Mouse (Mus musculus) intestine, embryonic 14.5 days (tissue): ENCODE measurements around the gene Naa25. TPM values are rescaled to one million over a fixed set of nuclear protein-coding genes. Genes with fewer than 3 reads are reported as not detected.

Experiments used
- ATAC-seq: fragments of 200-750 bp; cut with Nextera tagmentation; replicated peaks from 2 replicates; pipeline ENCODE4 v1.8.0; 2017; ENCODE audit warnings: low read depth, moderate number of reproducible peaks, moderate TSS enrichment, moderate library complexity; ENCODE audit not compliant: low FRiP score, low TSS enrichment
- DNase-seq: peaks from one replicate; pipeline ENCODE4 v3.0.0-alpha.2; 2018; ENCODE audit warnings: low spot score
- H3K27ac ChIP-seq: fragments of 300-500 bp; sonication (generic); 2 replicates; pipeline ENCODE4 v1.5.1; 2014; ENCODE audit warnings: low read depth, mild to moderate bottlenecking, control low read depth
- H3K27me3 ChIP-seq: fragments of 300-500 bp; sonication (generic); replicated peaks from 2 replicates; pipeline ENCODE4 v1.6.1; 2014; ENCODE audit warnings: low read length, control low read depth; ENCODE audit not compliant: control insufficient read depth, insufficient read depth
- H3K36me3 ChIP-seq: fragments of 300-500 bp; sonication (generic); 2 replicates; pipeline ENCODE4 v1.6.1; 2014; ENCODE audit warnings: low read length, control low read depth; ENCODE audit not compliant: control insufficient read depth, insufficient read depth
- H3K4me1 ChIP-seq: fragments of 300-500 bp; sonication (generic); replicated peaks from 2 replicates; pipeline ENCODE4 v1.6.1; 2014; ENCODE audit warnings: low read length, control low read depth, mixed read lengths; ENCODE audit not compliant: control insufficient read depth, insufficient read depth
- H3K4me2 ChIP-seq: fragments of 300-500 bp; sonication (generic); 2 replicates; pipeline ENCODE4 v1.6.1; 2014; ENCODE audit warnings: low read length
- H3K4me3 ChIP-seq: fragments of 300-500 bp; sonication (generic); 2 replicates; pipeline ENCODE4 v1.5.1; 2014; ENCODE audit warnings: low read depth, low read length, control low read depth, mixed read lengths
- H3K9ac ChIP-seq: fragments of 300-500 bp; sonication (generic); 2 replicates; pipeline ENCODE4 v1.6.1; 2014; ENCODE audit warnings: mild to moderate bottlenecking, low read length
- H3K9me3 ChIP-seq: fragments of 300-500 bp; sonication (generic); 2 replicates; pipeline ENCODE4 v1.6.1; 2016; ENCODE audit warnings: low read length, control low read depth; ENCODE audit not compliant: control insufficient read depth
- WGBS: fragments of 180-500 bp; shearing (Covaris S2); extraction: QIAGEN DNeasy Blood & Tissue Kit; methylation state at CpG from one replicate; pipeline ENCODE4 v1.1.7; 2014; 5-methylcytosine and 5-hydroxymethylcytosine counted together
- polyA plus RNA-seq: library from polyadenylated mRNA; unstranded; fragments of >200 nt; fragmentation: Nextera tagmentation; extraction: Ambion mirVana; gene quantifications from 2 replicates; pipeline ENCODE4 v1.2.1, GENCODE M21; 2014

Naa25 gene
- polyA plus RNA-seq, 1 experiment from 2014 or later = 47.4 TPM

GRCm38 (mm10) chr5:121463601-121464250, 66.0 kb downstream of the Naa25 start:
- no peaks in the 10 kb centered on the region for H3K27me3 ChIP-seq
- H3K4me3 ChIP-seq = no peak overlapping the region
- H3K4me1 ChIP-seq = no peaks in the 10 kb centered on the region; the same call in 1 of the 2 replicates
- H3K36me3 ChIP-seq = no peaks in the 10 kb centered on the region
- 66% methylated on average over 5 of the region's 5 CpGs for WGBS
- no peak overlapping the region for H3K9ac ChIP-seq
- H3K27ac ChIP-seq = no peak overlapping the region
- no peak for DNase-seq
- H3K9me3 ChIP-seq = no peaks in the 10 kb centered on the region
- no peak for ATAC-seq
- H3K4me2 ChIP-seq = no peak overlapping the region

- 8% methylated on average over 3 of the region's 3 CpGs for WGBS
- no peak for ATAC-seq
- H3K36me3 ChIP-seq = no peaks in the 10 kb centered on the region
- no peak for DNase-seq
- no peak overlapping the region for H3K4me3 ChIP-seq
- no peak overlapping the region for H3K9ac ChIP-seq
- H3K27me3 ChIP-seq = no peaks in the 10 kb centered on the region
- peaks cover 6% of the 10 kb centered on the region for H3K4me1 ChIP-seq
- H3K4me2 ChIP-seq = no peak overlapping the region
- H3K9me3 ChIP-seq = no peaks in the 10 kb centered on the region
- H3K27ac ChIP-seq = peak overlapping the region; percentile 39; the same call in 1 of the 2 replicates
Measured at GRCm38 (mm10) chr5:121469566-121469965, 71.8 kb downstream of the Naa25 start.

- Histone ChIP-seq H3K27ac (no peak overlapping the region), H3K36me3 (no peaks in the 10 kb centered on the region), H3K9ac (no peak overlapping the region), H3K4me1 (peaks cover 6% of the 10 kb centered on the region), H3K4me2 (no peak overlapping the region), H3K27me3 (no peaks in the 10 kb centered on the region), H3K9me3 (no peaks in the 10 kb centered on the region), H3K4me3 (no peak overlapping the region)
- WGBS = 88% methylated on average over 2 of the region's 2 CpGs
- ATAC-seq (no peak), DNase-seq (no peak)
Measured at GRCm38 (mm10) chr5:121472411-121472810, 74.7 kb downstream of the Naa25 start.

DNA sequence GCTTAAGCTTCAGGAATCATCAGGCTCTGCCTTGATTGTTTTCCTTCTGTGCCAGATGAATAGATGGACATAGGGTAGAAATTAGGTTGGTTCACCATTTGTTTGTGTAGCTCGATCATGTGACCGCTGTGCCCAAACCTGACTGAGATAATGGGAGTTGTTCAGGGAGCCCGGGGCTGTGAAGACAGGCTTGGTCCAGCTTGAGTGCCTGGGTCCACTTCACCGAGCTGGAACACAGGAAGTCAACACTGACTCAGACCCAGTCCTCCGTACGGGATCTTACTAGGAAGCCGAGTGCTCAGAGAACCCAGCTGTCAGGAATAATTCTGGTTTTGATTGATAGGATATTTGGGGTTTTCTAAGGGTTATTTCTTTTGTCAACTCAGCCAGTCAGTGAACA, 76.9 kb downstream of the Naa25 start:
- H3K9me3 ChIP-seq = no peaks in the 10 kb centered on the region
- 75% methylated on average over 7 of the region's 7 CpGs for WGBS
- no peak overlapping the region for H3K4me3 ChIP-seq
- ATAC-seq (no peak), DNase-seq (no peak)
- no peaks in the 10 kb centered on the region for H3K27me3 ChIP-seq
- no peak overlapping the region for H3K4me2 ChIP-seq
- no peak overlapping the region for H3K27ac ChIP-seq
- H3K4me1 ChIP-seq = peaks cover 3% of the 10 kb centered on the region
- H3K36me3 ChIP-seq = no peaks in the 10 kb centered on the region
- H3K9ac ChIP-seq = no peak overlapping the region

GRCm38 (mm10) chr5:121476040-121476439, 78.3 kb downstream of the Naa25 start:
- no peak overlapping the region for H3K9ac ChIP-seq
- H3K4me1 ChIP-seq = no peaks in the 10 kb centered on the region
- ATAC-seq (no peak), DNase-seq (no peak)
- WGBS = 74% methylated on average over 1 of the region's 1 CpGs
- H3K9me3 ChIP-seq = no peaks in the 10 kb centered on the region
- no peak overlapping the region for H3K27ac ChIP-seq
- H3K27me3 ChIP-seq = no peaks in the 10 kb centered on the region
- H3K4me3 ChIP-seq = no peak overlapping the region
- H3K36me3 ChIP-seq = no peaks in the 10 kb centered on the region
- no peak overlapping the region for H3K4me2 ChIP-seq

- H3K27ac ChIP-seq = no peak overlapping the region
- no peak overlapping the region for H3K4me2 ChIP-seq
- H3K9ac ChIP-seq = no peak overlapping the region
- no peaks in the 10 kb centered on the region for H3K27me3 ChIP-seq
- ATAC-seq (no peak), DNase-seq (no peak)
- H3K4me1 ChIP-seq = no peaks in the 10 kb centered on the region
- WGBS = 29% methylated on average over 3 of the region's 3 CpGs
- H3K9me3 ChIP-seq = no peaks in the 10 kb centered on the region
- no peak overlapping the region for H3K4me3 ChIP-seq
- H3K36me3 ChIP-seq = no peaks in the 10 kb centered on the region
Measured at GRCm38 (mm10) chr5:121477680-121478079, 79.9 kb downstream of the Naa25 start.

DNA sequence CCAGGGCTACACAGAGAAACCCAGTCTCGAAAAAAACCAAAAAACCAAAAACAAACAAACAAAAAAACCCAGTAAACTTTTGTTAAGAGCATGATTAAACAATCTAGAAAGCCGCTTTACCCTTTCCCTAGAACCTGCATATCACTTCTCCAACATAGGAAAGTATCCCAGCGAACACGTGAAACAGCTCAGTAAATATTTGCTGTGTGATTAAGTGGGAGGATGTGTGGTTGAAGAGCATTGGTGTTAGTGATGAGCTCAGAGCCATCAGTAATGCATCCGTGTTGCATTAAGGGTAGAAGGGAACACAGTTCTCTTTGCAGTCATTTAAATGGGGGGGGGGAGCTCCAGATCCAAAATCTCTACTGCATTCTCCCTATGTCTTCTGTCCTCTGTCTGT, 87.1 kb downstream of the Naa25 start:
- H3K9me3 ChIP-seq = no peaks in the 10 kb centered on the region
- H3K4me2 ChIP-seq = no peak overlapping the region
- no peak overlapping the region for H3K27ac ChIP-seq
- no peak overlapping the region for H3K4me3 ChIP-seq
- 68% methylated on average over 5 of the region's 5 CpGs for WGBS
- no peak overlapping the region for H3K9ac ChIP-seq
- DNase-seq = no peak
- H3K4me1 ChIP-seq = no peaks in the 10 kb centered on the region
- ATAC-seq = no peak
- no peaks in the 10 kb centered on the region for H3K27me3 ChIP-seq
- H3K36me3 ChIP-seq = no peaks in the 10 kb centered on the region

GRCm38 (mm10) chr5:121493305-121493704, 95.6 kb downstream of the Naa25 start:
- no peaks in the 10 kb centered on the region for H3K36me3 ChIP-seq
- H3K9me3 ChIP-seq = no peaks in the 10 kb centered on the region
- ATAC-seq (no peak), DNase-seq (no peak)
- H3K27ac ChIP-seq = no peak overlapping the region
- no peak overlapping the region for H3K4me2 ChIP-seq
- 76% methylated on average over 8 of the region's 8 CpGs for WGBS
- H3K27me3 ChIP-seq = no peaks in the 10 kb centered on the region
- H3K9ac ChIP-seq = no peak overlapping the region
- no peaks in the 10 kb centered on the region for H3K4me1 ChIP-seq
- no peak overlapping the region for H3K4me3 ChIP-seq
